Mouse (Mus musculus) ovary, postnatal 36 days (tissue): Measurements from ENCODE around the gene St3gal3.

ENCODE experiments used
- DNase-seq: peaks from one replicate; pipeline ENCODE4 v3.0.0; 2022; ENCODE audit warnings: low spot score, mixed read lengths

The St3gal3 gene

DNA sequence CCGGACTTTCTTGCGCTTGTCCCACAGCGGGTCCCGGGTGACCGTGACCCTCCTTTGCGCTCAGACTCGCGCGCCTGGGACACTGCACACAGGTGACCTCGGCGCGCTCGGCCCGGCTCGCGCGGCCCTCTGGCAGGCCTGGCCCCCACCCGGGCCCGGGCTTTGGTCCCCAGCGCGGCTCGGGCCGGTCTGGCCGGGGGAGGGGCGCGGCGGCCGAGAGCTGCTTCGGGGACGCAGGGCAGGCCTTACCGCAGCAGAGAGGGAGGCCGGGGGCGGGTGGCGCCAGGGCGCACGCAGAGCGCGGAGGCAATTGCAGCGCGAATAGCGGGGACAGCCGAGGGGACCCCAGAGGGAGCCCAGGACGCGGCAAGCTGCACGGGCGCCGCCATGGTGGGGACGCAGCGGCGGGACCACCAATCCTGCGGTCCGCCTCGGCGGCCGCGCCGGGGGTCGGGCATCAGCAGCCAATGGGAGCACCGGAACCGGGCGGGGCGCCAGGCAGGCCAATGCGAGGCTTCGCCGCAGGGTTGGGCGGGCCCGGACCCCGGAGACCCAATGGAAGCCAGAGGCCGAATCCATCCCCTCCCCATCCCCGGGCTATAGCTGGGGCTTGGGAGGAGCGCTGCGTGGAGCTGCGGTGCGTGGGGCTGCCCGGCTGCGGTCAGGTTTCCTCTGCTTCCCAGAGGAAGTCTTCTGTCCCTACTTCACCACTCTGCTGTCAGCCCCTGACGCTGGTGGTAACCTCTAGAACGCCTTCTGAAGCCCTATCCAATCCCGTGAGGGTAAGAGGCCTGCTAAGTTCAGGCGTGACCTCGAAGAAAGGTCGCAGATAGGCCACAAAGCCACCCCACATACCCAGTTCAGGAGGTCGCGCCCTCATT lies at the start of gene St3gal3:
TSS of gene St3gal3 (minus strand) at position 430 of the 881 bp plus-strand sequence.
- DNase-seq = peak; percentile 98

DNA sequence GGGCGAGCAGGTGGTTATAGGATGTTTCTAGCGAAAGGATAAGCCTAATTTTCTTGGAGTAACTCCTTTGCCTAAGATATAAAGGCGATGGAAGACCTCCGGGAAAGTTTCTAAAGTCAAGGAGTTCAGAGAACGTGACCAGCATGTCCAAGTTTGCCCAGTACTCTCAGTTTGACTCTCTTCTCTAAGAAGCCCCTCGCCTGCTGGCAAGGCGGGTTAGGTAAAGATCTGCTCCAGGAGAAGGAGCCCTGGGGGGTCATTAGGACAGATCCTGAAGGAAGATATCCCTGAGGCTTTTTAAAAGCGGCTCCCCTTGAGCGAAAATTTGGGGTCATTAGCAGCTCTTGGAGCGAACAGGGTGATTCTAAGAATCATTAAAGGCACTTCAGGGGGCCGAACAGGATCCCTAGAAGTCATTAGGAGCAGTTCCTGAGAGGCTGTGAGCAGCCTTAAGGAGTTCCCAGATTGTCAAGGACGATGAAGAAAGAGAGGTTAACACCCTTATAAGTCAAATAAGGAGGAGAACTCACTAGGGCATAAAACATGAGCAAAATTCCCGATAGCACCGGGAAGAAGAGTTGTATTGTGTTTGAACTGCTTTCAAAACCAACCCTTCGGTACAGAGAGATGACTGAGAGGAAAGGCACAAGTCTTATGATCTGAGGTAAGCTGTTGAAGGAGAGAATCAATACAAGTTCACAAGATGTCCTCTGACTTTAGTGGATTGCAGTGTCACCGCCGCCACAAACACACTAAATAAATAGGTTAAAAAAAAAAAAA lies 45.8 kb upstream of the St3gal3 start:
- no peak for DNase-seq

DNA sequence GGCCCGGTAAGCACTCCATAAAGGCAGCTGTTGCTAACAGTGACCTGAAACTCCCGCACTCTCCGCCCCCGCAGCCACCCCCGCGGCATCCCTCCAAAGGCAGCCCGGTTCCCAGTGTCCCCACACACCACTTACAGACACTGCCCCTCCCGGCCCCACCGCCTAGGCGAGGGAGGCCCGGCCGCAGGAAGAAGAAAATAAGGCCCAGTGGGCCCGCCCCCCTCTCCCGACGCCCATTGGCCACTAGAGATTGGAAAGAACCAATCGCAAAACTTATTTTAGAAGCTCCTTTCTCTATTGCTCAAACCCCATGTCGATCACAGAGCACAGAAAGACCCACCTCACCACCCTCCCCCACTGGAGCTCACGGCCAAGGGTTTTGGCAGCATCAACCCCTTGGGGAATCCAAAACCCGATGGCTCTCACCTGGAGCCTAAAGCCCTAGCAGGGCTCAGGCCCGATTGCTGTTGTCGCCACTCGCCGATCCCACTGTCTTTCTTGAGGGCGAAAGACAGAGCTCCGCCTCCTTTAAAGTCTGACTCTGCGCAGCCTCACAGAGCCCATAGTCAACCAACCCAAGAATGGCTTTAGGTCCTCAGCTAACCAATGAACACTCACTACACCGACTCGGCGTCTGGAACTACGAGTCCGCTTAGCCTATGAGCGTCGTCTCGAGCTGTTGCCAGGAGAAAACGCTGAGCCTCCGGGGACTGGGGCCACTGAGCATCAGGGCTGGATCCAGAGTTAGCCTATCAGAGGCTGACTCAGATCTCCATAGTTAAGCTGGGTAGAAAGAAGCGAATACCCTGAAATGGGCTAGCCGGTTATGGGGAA lies 45.0 kb upstream of the St3gal3 start, which contains the start of gene Kdm4a:
TSS of gene Kdm4a (minus strand) at position 577 of the 834 bp plus-strand sequence.
- DNase-seq = peak; percentile 90

DNA sequence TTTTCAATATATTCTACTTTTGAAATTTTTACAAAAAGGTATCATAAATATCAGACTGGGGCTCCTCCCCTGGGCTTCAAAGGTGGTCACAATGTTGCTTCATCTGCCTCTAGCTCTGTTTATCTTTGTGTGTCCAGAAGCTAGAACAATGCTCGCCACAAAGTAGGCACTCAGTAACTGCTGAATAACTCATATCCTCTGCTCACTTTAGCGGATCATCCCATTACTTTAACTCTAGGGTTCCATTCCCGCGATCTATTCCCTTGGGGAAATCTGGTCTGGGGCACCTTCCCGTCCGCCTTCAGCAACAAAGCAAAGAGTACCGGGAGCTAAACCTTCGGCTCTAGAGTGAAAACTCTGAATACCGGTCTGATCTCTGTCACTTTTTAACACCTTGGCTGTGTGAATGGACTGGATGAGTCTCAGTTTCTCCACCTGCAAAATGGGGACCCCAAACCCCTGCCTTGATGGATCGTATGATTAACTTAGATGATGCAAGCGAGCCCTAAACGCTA lies 44.3 kb upstream of the St3gal3 start:
- DNase-seq = no peak

DNA sequence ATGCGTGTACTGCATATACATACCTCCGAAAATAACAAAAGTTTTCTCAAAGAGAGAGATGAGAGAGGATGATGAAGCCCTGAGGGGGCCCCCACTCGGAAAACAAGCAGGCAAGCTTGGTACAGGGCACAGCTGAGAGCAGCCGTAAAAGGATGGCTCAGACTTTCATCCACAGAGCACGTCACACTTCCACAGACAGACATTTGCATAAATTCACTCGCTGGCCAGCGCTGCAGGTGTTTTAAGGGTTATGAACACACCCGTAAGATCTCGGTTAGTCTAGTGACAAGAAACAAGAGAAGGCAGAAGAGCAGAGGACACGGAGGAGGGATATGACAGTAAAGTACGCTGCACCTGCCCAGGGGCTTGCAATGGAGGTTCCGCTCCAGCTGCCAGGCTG lies 37.7 kb upstream of the St3gal3 start:
- no peak for DNase-seq

DNA sequence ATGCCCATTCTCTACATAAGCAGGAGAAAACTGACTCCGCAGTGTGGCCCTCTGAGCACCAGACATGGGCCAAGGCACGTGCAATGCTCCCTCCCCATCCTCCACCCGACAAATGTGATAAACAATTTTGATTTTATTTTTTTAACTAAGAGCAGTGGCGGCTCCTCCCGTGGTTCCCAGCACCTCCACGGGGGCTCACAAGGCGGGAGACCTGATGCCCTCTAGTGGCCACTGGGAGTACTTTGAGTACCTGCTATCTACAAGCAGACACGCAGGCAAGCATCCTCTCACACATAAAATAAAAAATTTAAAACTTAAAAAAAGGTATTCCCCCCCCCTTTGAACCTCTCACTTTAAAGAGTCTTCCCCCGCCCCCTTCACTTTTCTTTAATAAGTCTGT lies 36.3 kb upstream of the St3gal3 start:
- no peak for DNase-seq

DNA sequence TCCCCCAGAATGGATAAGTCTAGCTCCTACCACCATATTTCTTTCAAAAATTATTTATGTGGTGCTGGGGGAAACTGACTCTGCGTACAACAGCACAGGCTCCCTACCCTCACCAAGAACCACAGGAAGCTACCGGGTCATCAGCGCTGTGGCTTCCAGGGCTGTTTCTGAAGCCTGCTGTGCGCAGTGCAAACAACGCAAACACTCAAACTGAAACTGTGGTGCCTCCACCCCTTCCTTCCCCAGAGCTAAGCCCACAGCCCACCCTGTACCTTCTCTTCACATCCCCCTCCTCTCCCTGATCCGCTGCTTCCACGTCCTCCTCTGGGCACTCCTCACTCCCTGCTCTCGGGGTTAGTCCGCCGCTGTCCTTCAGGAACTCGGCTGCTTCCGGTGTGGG lies 27.4 kb upstream of the St3gal3 start:
- DNase-seq = no peak

DNA sequence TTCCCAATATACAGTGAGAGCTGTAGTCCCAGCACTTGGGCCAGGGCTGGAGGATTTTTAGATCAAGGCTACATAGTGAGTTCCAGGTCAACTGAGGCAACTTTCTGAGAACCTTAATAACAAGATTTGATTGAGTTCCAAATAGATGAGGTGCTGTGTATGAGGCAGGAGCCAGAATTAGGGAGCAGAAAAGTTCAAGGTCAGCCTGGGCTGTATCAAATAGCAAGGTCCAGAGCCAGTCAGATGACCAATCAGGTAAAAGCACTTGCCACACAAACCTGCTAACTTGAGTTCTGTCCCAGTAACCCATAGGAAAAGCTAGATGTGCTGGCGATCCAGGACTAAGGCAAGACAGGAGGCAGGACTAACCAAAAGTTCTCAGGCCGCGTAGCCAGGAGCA lies 23.0 kb upstream of the St3gal3 start:
- no peak for DNase-seq

DNA sequence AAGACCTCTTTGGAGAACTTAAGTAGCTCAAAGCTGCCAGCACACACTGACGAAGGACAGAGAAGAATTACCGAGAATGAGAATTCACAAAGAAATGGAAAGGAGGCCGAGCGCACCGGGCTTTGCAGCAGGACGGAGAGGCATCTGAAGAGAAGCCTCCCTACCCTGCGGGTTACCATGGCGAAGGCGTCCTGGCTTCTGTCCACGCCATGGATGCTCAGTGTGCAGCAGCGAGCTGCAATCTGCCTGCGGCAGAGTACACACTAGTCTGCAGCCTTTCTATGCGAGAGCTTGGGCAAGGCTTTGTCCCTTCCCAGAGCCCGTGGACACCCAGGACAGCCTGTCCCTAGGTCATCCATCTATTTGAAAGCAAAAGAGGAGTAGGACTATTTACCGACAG lies 21.8 kb upstream of the St3gal3 start:
- no peak for DNase-seq

DNA sequence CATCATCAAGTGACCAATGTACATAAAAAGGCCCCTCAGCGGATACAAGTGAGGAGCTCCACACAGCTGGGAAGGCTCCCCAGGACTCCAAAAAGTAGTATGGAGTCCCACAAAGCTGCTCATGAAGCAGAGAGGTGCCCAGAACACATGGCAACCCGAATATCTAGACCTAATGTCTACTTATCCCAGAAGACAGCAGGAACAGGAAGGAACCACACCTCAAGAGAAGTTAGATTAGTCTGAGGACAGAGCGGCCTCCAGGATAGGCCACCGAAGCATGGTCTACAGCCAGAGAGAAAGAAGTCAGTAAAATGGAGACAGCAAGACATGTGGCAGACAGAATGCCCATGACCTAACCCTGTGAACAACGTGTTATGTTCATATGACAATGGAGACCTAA lies 20.2 kb upstream of the St3gal3 start:
- no peak for DNase-seq

DNA sequence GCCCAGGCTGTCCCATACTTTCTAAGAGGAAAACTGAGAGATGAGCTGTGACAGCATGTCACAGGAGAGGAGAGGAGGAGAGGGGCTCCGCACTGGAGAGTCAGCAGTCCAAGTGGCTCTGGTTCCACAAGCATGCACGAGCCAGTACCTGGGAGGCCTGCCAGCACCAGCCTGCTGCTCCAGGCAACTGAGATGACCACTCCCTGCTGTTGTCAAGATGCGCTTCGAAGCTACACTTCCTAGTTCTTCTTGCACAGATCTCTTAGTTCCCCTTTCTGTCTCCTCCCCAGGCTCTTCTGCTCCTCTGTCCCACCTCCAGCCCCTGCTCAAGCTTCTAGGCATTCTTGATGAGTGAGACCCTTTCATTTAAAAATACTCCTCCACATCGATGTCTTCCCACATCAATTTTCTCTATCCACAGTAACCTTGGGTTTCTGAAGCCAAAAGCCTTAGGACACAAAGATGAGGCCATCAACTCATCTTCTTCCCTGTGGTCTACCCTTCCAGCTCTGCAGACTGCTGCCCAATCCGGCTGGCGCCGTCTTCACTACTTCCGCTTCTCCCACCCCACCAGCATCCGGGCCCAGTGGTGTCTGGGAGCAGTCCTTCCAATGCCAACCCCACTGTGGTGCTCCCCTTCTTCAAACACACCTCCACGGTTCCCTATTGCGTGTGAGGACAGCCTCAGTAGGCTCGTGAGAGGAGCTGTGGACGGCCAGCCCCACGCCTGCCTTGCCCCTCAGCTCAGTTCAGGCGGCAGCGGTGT lies 17.5 kb upstream of the St3gal3 start:
- no peak for DNase-seq

DNA sequence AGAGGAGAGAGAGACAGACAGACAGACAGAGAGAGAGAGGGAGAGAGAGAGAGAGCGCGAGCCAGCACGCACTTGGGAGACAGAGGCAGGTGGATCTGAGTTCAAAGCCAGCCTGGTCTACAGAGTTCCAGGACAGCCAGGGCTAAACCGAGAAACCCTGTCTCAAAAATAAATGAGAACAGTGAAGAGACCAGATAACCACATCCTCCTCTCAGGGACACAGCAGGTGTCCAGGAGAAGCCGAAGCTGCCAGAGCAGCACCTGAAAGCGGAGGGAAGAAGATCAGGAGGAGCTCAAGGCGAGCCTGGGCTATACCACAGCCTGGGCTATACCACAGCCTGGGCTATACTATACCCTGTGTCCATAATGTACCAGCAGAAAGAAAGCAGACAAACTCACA lies 16.1 kb upstream of the St3gal3 start:
- DNase-seq = no peak

DNA sequence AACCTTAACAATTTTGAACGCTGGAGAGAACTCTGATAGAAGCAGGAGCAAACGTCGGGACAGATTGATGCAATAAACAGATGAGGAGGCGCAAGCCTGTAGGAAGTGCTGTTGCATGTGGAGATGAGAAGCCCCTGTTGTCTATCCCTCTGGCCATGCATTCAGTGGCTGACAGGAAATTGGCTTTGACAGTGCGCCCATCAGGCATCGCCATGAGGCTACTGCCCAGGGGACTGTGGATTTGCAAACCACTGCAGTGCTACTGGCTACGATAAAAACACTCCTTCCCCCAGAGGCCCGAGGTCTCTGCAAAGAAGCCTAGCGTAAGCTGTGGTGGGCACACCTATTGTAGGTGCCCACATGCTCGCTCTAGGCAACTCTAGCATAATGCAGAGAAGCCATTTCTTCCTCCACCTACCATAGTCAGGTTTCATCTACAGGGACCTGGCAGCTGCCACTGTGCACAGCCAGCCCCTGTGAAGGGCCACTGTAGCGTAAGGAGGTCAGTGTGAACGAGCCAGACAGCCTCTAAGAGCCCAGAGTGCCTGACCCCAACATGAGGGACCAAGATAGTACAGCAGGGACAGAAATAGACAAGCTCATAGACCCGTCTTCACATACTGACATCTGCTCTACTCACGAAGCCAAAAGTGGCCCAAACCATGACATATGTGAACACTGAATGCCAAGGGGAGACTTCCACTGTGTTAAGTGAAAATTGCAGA lies 15.4 kb upstream of the St3gal3 start:
- no peak for DNase-seq

DNA sequence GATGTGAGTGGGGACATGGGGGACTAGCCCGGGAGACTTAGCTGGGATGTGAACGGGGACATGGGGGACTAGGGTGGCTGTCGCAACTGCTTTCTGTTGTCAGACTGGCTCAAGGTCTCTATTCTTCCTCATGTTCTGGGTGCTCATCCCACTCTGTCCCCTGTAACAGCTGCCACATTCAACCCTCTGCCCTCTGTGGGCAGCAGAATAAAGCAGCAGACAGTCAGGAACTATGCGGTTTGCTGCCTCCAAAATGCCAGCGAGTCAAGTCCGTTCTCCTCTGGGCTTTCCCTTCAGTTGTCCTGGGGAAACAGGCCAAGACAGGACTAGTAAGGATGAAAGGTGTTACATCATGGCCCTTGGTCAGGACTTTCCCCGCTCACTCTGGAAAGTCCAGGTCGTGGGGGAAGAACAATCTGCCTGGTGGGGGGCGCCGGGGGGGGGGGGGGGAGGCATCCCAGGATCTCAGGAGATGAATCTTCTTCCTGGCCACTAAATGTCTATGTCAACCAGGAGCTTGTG lies 14.4 kb upstream of the St3gal3 start:
- no peak for DNase-seq

DNA sequence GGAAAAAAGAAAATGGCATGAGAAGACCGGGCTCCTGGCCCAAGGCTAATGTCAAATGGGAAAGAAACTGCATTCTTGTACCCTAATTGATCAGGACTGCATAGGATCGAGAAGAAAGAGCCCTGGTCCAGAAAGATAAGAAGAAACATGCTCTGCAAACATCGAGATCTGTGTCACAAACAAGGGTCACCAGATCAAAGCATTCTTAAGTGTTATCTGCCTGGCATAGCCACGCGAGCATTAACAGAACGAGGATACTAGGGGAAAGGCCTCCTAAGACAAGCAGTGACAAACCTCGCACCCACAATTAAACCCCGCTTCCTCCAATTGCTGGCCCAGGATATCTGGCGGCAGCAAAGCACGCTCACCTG lies 13.6 kb upstream of the St3gal3 start:
- no peak for DNase-seq

DNA sequence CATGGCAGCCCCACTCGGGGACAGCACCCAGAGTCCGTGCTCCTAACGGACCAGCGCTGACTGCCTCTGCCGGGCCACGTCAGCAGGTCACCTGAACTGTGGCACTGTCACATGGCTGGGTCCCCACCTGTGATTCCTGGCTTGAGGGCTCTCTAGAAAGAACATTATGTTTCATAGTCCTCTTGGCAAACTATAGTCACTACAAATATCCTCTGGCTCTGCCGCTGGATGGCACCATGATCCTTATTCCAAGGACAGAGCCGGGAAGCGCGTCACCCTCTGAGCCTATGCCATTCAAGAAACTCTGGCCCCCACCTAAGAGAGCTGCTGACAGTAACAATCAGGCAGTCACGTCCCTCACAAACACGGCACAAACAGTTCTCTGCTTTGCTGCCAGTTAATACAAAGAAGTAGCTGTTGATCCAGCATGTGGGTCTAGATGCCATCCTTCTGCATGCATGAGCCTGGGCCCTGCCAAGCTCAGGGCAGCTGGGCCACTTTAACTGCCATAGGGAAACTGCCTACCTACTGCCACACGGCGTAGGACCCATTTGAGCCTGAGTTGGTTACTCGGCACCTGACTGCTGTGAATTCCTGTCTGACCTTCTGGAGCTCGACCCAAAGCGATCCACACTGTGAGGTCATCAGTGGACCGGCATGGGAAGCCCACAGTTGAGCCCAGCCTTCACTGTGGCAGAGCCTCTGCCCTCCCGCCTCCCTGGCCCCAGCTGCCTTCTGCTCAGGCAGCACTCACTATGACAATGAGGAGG lies 13.0 kb upstream of the St3gal3 start:
- no peak for DNase-seq

DNA sequence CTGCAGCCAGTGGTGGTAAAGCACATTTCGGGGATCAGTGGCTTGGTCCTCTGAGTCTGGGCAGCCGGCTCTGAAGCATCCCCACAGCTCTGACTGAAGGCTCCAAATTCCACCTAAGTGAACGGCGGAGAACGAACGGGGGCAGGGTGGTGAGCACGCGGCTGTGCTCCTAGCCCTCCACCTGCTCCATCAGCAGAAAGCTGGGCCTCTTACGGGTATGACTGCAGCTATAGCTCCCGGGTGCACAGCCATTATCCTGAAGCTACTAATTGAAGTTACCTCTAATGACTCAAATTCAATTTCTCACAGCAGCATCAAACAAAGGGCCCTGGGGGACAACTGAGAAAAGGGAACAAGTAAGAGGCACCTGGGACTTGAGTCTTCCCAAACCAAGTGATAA lies 12.4 kb upstream of the St3gal3 start:
- DNase-seq = no peak

DNA sequence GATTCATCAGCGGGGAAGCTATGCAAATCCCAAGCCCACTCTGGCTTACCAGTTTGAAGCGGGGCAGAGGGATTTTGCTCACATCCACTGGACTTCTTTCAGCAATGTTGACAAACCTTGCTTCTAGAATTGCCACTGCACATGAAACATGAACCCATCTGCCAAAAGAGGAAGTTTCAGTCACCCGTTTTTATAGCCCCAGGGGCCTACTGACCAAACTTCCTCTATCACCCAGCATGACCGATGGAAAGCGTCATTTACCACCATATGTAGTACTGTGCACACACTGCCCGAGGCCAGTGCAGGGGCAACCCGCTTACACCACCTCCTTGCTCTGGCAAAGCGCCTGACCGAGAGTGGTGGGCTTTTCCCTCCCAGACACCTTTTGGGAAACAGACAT lies 9.6 kb upstream of the St3gal3 start:
- no peak for DNase-seq

DNA sequence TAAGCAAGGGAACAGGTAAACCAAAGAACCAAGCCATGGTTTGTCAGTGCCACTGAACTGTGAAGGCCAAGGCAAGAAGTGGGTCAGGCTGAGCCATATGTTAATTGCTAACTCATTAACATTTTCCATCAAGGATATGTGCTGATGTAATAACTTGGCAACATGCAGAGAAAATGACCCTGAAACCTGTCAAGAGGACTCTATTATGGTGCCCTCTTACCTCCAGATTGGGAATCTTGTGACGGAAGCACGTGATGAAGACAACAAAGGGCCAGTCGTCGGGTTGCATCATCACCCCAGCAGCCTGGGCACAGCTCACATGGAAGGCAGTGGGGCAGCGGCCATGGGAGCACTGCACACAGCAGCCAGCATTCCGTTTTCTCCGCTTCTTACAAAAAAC lies 9.0 kb upstream of the St3gal3 start:
- no peak for DNase-seq

DNA sequence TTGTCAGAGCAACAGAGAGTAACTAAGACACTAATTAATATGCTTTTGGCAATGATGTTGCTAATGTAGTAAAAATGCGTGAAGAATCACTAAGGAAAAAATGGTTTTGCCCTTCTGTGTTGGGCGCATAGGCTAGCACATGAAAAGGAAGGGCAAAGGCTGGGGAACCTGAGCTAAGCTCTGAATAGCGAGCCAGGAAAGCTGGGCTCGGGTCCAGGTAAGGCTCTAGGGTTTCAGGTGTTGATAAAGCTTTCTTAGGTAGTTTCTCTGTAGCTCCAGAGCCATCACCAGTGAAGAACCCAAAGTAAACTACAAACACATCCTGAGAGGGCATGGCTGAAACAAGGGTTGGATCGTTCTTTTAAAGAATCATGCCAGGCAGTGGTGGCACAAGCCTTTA lies 6.8 kb upstream of the St3gal3 start:
- DNase-seq = no peak
